Mouse (Mus musculus) G1E (cell line): Measurements from ENCODE around the gene 4930452B06Rik. TPM values are rescaled to one million over a fixed set of nuclear protein-coding genes. Genes with fewer than 3 reads are reported as not detected.

Experiments used
- ATAC-seq: 2 replicates; pipeline ENCODE4 v1.8.0; 2016; ENCODE audit warnings: mild to moderate bottlenecking; ENCODE audit not compliant: insufficient number of reproducible peaks, poor library complexity, low FRiP score, severe bottlenecking; ENCODE audit errors: extremely low read depth
- DNase-seq: peaks from one replicate; pipeline ENCODE4 v3.0.0; 2012; ENCODE audit warnings: low spot score
- H3K27me3 ChIP-seq: 2 replicates; pipeline ENCODE4 v1.6.1; 2012; ENCODE audit warnings: mild to moderate bottlenecking, low read length, inconsistent platforms; ENCODE audit not compliant: insufficient read depth
- H3K36me3 ChIP-seq: replicated peaks from 2 replicates; pipeline ENCODE3; 2012; ENCODE audit warnings: mild to moderate bottlenecking, inconsistent platforms
- H3K4me1 ChIP-seq: 2 replicates; pipeline ENCODE4 v1.6.1; 2012; ENCODE audit warnings: low read depth, low read length, inconsistent platforms, mixed read lengths; ENCODE audit not compliant: insufficient read depth
- H3K4me3 ChIP-seq: 2 replicates; pipeline ENCODE4 v1.5.1; 2012; ENCODE audit warnings: low read depth, mild to moderate bottlenecking, inconsistent platforms, low read length, moderate library complexity, mixed read lengths
- H3K9me3 ChIP-seq: replicated peaks from 2 replicates; pipeline ENCODE4 v1.6.1; 2012; ENCODE audit warnings: inconsistent platforms
- CTCF ChIP-seq: IDR thresholded peaks from 2 replicates; pipeline ENCODE4 v1.5.1; 2012; ENCODE audit warnings: low read depth, low read length, inconsistent platforms, mixed read lengths
- GATA1 ChIP-seq: IDR thresholded peaks from 2 replicates; pipeline ENCODE4 v1.6.1; 2012; ENCODE audit warnings: borderline replicate concordance, low read length, inconsistent platforms, mixed read lengths
- GATA2 ChIP-seq: IDR thresholded peaks from 2 replicates; pipeline ENCODE4 v1.6.1; 2012; ENCODE audit warnings: low read depth, low read length, inconsistent platforms, borderline replicate concordance
- POLR2AphosphoS5 ChIP-seq: IDR thresholded peaks from 2 replicates; pipeline ENCODE4 v1.6.1; 2012; ENCODE audit warnings: low read depth, low read length, inconsistent platforms; ENCODE audit not compliant: insufficient replicate concordance
- TAL1 ChIP-seq: conservative IDR thresholded peaks from 2 replicates; pipeline ENCODE4 v1.6.1; 2012; ENCODE audit warnings: low read depth, low read length, inconsistent platforms, mixed read lengths
- polyA plus RNA-seq: library from polyadenylated mRNA; stranded (reverse); fragments of >175 nt; gene quantifications from 2 replicates; pipeline ENCODE4 v1.2.3, GENCODE M21; 2012
- total RNA-seq, 2 experiments: library from RNA; stranded (forward) in 1 of 2; stranded (reverse) in 1 of 2; fragments of 200-1000 nt in 1 of 2; fragments of >200 nt in 1 of 2; fragmentation: Nextera tagmentation in 1 of 2; gene quantifications; 2 replicates each; pipeline ENCODE4 v1.2.3; 2014 to 2017

4930452B06Rik gene
- not detected in 2 replicates for total RNA-seq (2014; fragmentation: Nextera tagmentation)
- 0.06 and 0.11 TPM in 2 replicates for total RNA-seq (2017)
- not detected in 2 replicates for polyA plus RNA-seq

GRCm38 (mm10) chr14:8665636-8666411 is at the start of gene 4930452B06Rik:
Gene 4930452B06Rik (minus strand): TSS chr14:8666240.
- no peak within 1 kb of the TSS for H3K4me3 ChIP-seq
- no peak for DNase-seq
- ATAC-seq: no peak

DNA sequence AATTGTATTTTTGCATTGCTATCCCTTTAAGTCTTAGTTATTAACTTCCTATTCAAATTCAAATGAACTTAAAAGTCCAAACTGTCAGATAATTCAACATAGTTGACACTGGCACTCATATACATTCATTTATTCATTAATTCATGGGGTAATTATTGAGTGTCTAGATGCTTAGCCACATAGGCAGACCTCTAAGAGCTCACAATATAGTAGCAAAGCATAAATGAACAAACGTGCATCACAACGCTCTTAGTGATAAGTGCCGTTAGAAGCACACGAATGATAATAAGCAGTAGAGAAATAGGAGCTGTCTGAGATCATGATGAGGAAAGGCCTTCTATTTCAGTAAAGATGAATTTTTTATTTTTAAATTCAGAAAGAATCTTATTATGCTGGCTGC is 46.6 kb upstream of the 4930452B06Rik start:
- Histone ChIP-seq H3K9me3 (no peaks in the 10 kb centered on the region), H3K36me3 (no peaks in the 10 kb centered on the region), H3K4me1 (no peaks in the 10 kb centered on the region), H3K27me3 (no peaks in the 10 kb centered on the region), H3K4me3 (no peak overlapping the region)
- no peak for TF ChIP-seq GATA2
- no peak for TF ChIP-seq CTCF
- no peak for TF ChIP-seq GATA1
- no peak for TF ChIP-seq POLR2AphosphoS5
- TF ChIP-seq TAL1: no peak
- ATAC-seq: no peak
- no peak for DNase-seq

More at GRCm38 (mm10) chr14:8665636-8666411, at the start of gene 4930452B06Rik:
- Histone ChIP-seq H3K4me1 (no peaks in the 10 kb centered on the region), H3K27me3 (peaks cover 3% of the 10 kb centered on the region; the same call in 1 of the 2 replicates), H3K36me3 (no peaks in the 10 kb centered on the region), H3K9me3 (no peaks in the 10 kb centered on the region)
- TF ChIP-seq POLR2AphosphoS5: no peak
- TF ChIP-seq GATA2: no peak

DNA sequence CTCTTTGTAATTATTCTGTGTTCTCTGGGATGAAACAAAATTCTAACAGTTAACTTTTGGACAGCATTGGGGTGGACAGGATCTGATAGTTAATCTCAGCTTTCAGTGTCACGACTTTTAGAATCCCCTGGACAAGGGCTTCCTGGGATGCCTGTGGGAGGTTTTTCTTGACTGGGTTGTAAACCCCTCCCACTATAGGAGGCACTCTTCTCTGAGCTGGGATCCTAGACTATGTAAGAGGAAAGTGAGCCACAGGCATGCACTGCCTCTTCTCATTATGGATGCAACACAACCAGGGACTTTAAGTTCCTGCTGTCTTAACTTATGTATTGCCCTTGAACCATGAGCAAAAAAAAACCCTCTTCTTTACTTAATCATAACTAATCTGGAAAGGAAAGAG is 23.4 kb upstream of the 4930452B06Rik start:
- Histone ChIP-seq H3K27me3 (no peaks in the 10 kb centered on the region), H3K4me3 (no peak overlapping the region), H3K36me3 (no peaks in the 10 kb centered on the region), H3K9me3 (no peaks in the 10 kb centered on the region), H3K4me1 (no peaks in the 10 kb centered on the region)
- DNase-seq: no peak
- no peak for ATAC-seq
- TF ChIP-seq CTCF (no peak), GATA2 (no peak), GATA1 (no peak), POLR2AphosphoS5 (no peak), TAL1 (no peak)

DNA sequence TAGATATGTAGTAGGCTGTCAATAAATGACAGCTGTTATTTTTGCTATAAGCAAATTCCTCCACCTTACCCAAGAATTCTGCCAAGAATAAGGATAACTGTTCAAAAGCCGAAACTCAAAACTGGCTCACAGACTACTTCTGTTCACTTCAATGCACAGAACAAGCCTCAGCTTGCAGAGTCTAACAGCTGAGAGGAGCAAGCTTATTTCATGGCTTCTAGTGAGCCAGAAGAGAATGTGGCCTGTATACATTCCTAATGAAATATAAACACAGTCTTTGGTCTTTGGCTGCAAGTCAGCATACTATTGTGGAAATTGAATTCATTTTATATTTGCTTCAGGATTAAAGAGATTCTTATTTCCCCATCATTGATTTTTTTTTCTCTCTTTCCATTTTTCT is 22.4 kb upstream of the 4930452B06Rik start:
- H3K27me3 ChIP-seq: no peaks in the 10 kb centered on the region
- DNase-seq (no peak), ATAC-seq (no peak)
- no peaks in the 10 kb centered on the region for H3K9me3 ChIP-seq
- no peak for TF ChIP-seq CTCF
- no peak for TF ChIP-seq POLR2AphosphoS5
- TF ChIP-seq TAL1: no peak
- TF ChIP-seq GATA1: no peak
- no peak for TF ChIP-seq GATA2
- no peaks in the 10 kb centered on the region for H3K4me1 ChIP-seq
- H3K4me3 ChIP-seq: no peak overlapping the region
- no peaks in the 10 kb centered on the region for H3K36me3 ChIP-seq

DNA sequence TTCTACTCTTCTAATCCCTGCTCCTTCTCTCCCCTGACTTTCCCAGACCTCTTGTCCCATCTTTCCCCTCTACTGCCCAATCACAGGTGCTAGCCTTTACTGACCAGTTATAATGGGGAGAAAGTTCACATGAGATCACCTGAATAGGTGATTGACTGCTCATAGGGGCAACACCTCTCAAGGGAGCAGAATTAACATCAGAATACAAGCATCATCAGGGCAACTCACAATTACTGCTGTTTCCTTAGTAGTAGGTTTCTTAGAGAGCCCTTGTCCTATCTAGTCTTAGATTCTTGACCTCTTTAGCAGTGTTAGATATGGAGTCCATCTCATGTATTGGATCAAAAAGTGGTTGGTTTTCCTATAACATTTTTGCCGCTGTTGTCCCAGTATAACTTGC is 20.1 kb upstream of the 4930452B06Rik start:
- no peak overlapping the region for H3K4me3 ChIP-seq
- H3K36me3 ChIP-seq: no peaks in the 10 kb centered on the region
- no peaks in the 10 kb centered on the region for H3K9me3 ChIP-seq
- DNase-seq (no peak), ATAC-seq (no peak)
- no peaks in the 10 kb centered on the region for H3K27me3 ChIP-seq
- H3K4me1 ChIP-seq: no peaks in the 10 kb centered on the region
- TF ChIP-seq CTCF (no peak), GATA2 (no peak), TAL1 (no peak), GATA1 (no peak), POLR2AphosphoS5 (no peak)

DNA sequence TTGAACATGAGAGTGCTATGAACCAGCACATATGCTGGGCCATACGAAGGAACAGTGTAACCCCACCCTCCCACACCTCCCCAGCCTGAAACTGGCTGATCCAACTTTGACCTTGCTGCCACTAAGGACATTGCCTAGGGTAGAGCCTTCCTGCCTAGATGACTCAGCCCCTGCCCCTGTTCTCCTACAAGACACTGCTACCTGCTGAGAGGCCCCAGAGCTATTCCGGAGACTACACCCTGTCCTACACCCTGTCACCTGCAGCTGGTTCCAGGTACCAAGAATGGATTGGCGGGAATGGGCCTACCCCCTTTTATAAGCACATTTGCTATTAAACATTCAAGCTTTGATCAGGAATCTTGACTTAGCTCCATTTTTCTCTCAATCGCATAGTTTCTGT is 13.9 kb upstream of the 4930452B06Rik start:
- no peak for TF ChIP-seq GATA2
- no peak for TF ChIP-seq TAL1
- no peak for TF ChIP-seq CTCF
- TF ChIP-seq GATA1: no peak
- no peak for TF ChIP-seq POLR2AphosphoS5
- ATAC-seq (no peak), DNase-seq (no peak)

More for the DNA sequence above, 13.9 kb upstream of the 4930452B06Rik start:
- Histone ChIP-seq H3K27me3 (no peaks in the 10 kb centered on the region), H3K4me1 (no peaks in the 10 kb centered on the region), H3K4me3 (no peak overlapping the region), H3K36me3 (no peaks in the 10 kb centered on the region), H3K9me3 (no peaks in the 10 kb centered on the region)
